12 mouse cellular contexts compared by ENCODE assay signal in genomic region chr15:80318543-80319255, GRCm38 (mm10). TPM values are rescaled to one million over a fixed set of nuclear protein-coding genes. Genes with fewer than 3 reads are reported as not detected.
A peak's percentile ranks its signal among the peaks of the same experiment; 100 is the strongest.
DNase-seq lines count a peak whose midpoint lies in the region; ATAC-seq and TF ChIP-seq lines count a peak whose summit lies in the region.
"Had no signal": no experiment of that assay in that cellular context is flagged by ENCODE, and none has a peak within 500 bp of the region (broad histone marks: within the 10 kb centered on the region; RNA-seq: fewer than 3 reads in every experiment).

No protein-coding gene starts in this region.

- H3K9me3 ChIP-seq in neural tube, embryonic 15.5 days (replicated peaks): no peaks in the 10 kb centered on the region
- no peaks in the 10 kb centered on the region for H3K9me3 ChIP-seq in embryonic facial prominence, embryonic 12.5 days
- H3K9me3 ChIP-seq in liver, embryonic 12.5 days (replicated peaks): no peaks in the 10 kb centered on the region
- H3K9me3 ChIP-seq: G1E had no signal

- TF ChIP-seq POLR2A in small intestine, adult 2 months (IDR thresholded peaks at IDR 0.05; ENCODE audit: low read depth, low read length): no peak

- WGBS in neural tube, embryonic 15.5 days: 11% methylated on average over 11 of the region's 11 CpGs
- 10% methylated on average over 11 of the region's 11 CpGs for WGBS in embryonic facial prominence, embryonic 12.5 days
- WGBS in small intestine, adult 2 months: 14% methylated on average over 11 of the region's 11 CpGs
- WGBS in liver, embryonic 12.5 days (ENCODE audit: insufficient replicate concordance): 26% methylated on average over 11 of the region's 11 CpGs

- TF ChIP-seq CTCF in small intestine, adult 2 months (IDR thresholded peaks at IDR 0.05; ENCODE audit: extremely low read depth, insufficient read length, insufficient replicate concordance, low read depth, low read length): no peak

- no peak overlapping the region for H3K27ac ChIP-seq in neural tube, embryonic 15.5 days (replicated peaks)
- H3K27ac ChIP-seq in embryonic facial prominence, embryonic 12.5 days: no peak overlapping the region
- H3K27ac ChIP-seq in small intestine, adult 2 months (ENCODE audit: insufficient read depth, low read depth, low read length): peak overlapping the region; percentile 2; the same call in 1 of the 2 replicates
- no peak overlapping the region for H3K27ac ChIP-seq in liver, embryonic 12.5 days

- H3K4me2 ChIP-seq in neural tube, embryonic 15.5 days: no peak overlapping the region
- H3K4me2 ChIP-seq in embryonic facial prominence, embryonic 12.5 days (replicated peaks): no peak overlapping the region
- H3K4me2 ChIP-seq in liver, embryonic 12.5 days: no peak overlapping the region

- no peaks in the 10 kb centered on the region for H3K27me3 ChIP-seq in neural tube, embryonic 15.5 days (replicated peaks)
- H3K27me3 ChIP-seq in embryonic facial prominence, embryonic 12.5 days: no peaks in the 10 kb centered on the region
- H3K27me3 ChIP-seq in small intestine, adult 2 months (ENCODE audit: control insufficient read depth, insufficient read depth, low read length): no peaks in the 10 kb centered on the region
- 0 out of 2 replicates have a peak, but pooled peaks cover 4% of the 10 kb centered on the region for H3K27me3 ChIP-seq in liver, embryonic 12.5 days (replicated peaks)

- no peak for ATAC-seq in neural tube, embryonic 15.5 days (ENCODE audit: low FRiP score)
- ATAC-seq in embryonic facial prominence, embryonic 12.5 days (ENCODE audit: insufficient number of reproducible peaks, insufficient read depth, low FRiP score, low TSS enrichment): 0 out of 2 replicates have a peak, but pooled peaks have one; percentile 47
- ATAC-seq in liver, embryonic 12.5 days: no peak
- ATAC-seq: inflammation-experienced regulatory T-cells, adult 6 months had no signal

- H3K36me3 ChIP-seq in neural tube, embryonic 15.5 days: no peaks in the 10 kb centered on the region
- no peaks in the 10 kb centered on the region for H3K36me3 ChIP-seq in embryonic facial prominence, embryonic 12.5 days
- H3K36me3 ChIP-seq in small intestine, adult 2 months (ENCODE audit: control insufficient read depth, insufficient read depth, low read length): no peaks in the 10 kb centered on the region
- no peaks in the 10 kb centered on the region for H3K36me3 ChIP-seq in liver, embryonic 12.5 days
- H3K36me3 ChIP-seq: G1E had no signal

- H3K4me3 ChIP-seq in neural tube, embryonic 15.5 days (replicated peaks): no peak overlapping the region
- no peak overlapping the region for H3K4me3 ChIP-seq in embryonic facial prominence, embryonic 12.5 days
- no peak overlapping the region for H3K4me3 ChIP-seq in small intestine, adult 2 months (ENCODE audit: low read depth, low read length)
- no peak overlapping the region for H3K4me3 ChIP-seq in liver, embryonic 12.5 days

- H3K4me1 ChIP-seq in neural tube, embryonic 15.5 days: peaks cover 23% of the 10 kb centered on the region
- peaks cover 12% of the 10 kb centered on the region for H3K4me1 ChIP-seq in embryonic facial prominence, embryonic 12.5 days
- peaks cover 5% of the 10 kb centered on the region; the same call in 1 of the 2 replicates for H3K4me1 ChIP-seq in small intestine, adult 2 months (ENCODE audit: control insufficient read depth, insufficient read depth, insufficient read length, low read length)
- no peaks in the 10 kb centered on the region for H3K4me1 ChIP-seq in liver, embryonic 12.5 days

- H3K9ac ChIP-seq in neural tube, embryonic 15.5 days (replicated peaks): no peak overlapping the region
- no peak overlapping the region for H3K9ac ChIP-seq in embryonic facial prominence, embryonic 12.5 days
- H3K9ac ChIP-seq in liver, embryonic 12.5 days: no peak overlapping the region

- peak; percentile 19 for DNase-seq in neural tube, embryonic 10.5 days (ENCODE audit: extremely low spot score, low spot score)
- peak; percentile 13 to 29 for DNase-seq in kidney, postnatal 36 days
- DNase-seq in layer of hippocampus, postnatal 14 days (ENCODE audit: low spot score in 2 of 2): no peak
- DNase-seq: cerebellum, adult 8-10 months; lung, adult 2 months; thymus, postnatal 4 days had no signal

RNA-seq across cellular contexts. Expression of gene Cacna1i, which starts 31.7 kb away (rescaled TPM):
- polyA plus RNA-seq in neural tube, embryonic 15.5 days (2015; fragmentation: Nextera tagmentation; extraction: Ambion mirVana): 0.79 and 0.88 TPM in 2 replicates
- 0.01 and 0.03 TPM in 2 replicates for polyA plus RNA-seq in embryonic facial prominence, embryonic 12.5 days (2016; fragmentation: Nextera tagmentation; extraction: Ambion mirVana)
- 0.46 and 0.85 TPM in 2 replicates for polyA plus RNA-seq in small intestine, adult 2 months (2012; rRNA removed)
- polyA plus RNA-seq in liver, embryonic 12.5 days (2016; fragmentation: Nextera tagmentation; extraction: Ambion mirVana): 0.02 and 0.37 TPM in 2 replicates
- total RNA-seq in layer of hippocampus, postnatal 14 days (2021): 10 to 100 TPM; 40.5 to 45.5 TPM
- polyA plus RNA-seq: G1E had no signal

RNA-seq across cellular contexts. Expression of gene Rps19bp1, which starts 54.6 kb away (rescaled TPM):
- 72.6 and 83.9 TPM in 2 replicates for polyA plus RNA-seq in neural tube, embryonic 15.5 days (2015; fragmentation: Nextera tagmentation; extraction: Ambion mirVana)
- polyA plus RNA-seq in embryonic facial prominence, embryonic 12.5 days (2016; fragmentation: Nextera tagmentation; extraction: Ambion mirVana): 65.3 and 65.9 TPM in 2 replicates
- polyA plus RNA-seq in small intestine, adult 2 months (2012; rRNA removed): 19.1 and 19.3 TPM in 2 replicates
- polyA plus RNA-seq in liver, embryonic 12.5 days (2016; fragmentation: Nextera tagmentation; extraction: Ambion mirVana): 46.8 and 47.0 TPM in 2 replicates
- 10 to 100 TPM; 32.0 to 33.0 TPM for total RNA-seq in layer of hippocampus, postnatal 14 days (2021)

Comparison
In these comparisons a context has a peak if more than half of its experiments do, and no peak if none do; other contexts are left out.
1. DNase-seq: peak in neural tube, embryonic 10.5 days (single experiment) and kidney, postnatal 36 days (2 of 2); none in layer of hippocampus, postnatal 14 days (0 of 2).